Mouse (Mus musculus) myocyte (in vitro differentiated cells): ENCODE results near the gene Ciart. TPM values are rescaled to one million over a fixed set of nuclear protein-coding genes. Genes with fewer than 3 reads are reported as not detected.
"Not testable (repeated sequence)": the region's sequence is repeated elsewhere in the genome, so short reads cannot be mapped to it uniquely, and the experiment has no call there.

Experiments
- H3K27me3 ChIP-seq: one replicate; pipeline ENCODE4 v1.6.1; 2011; ENCODE audit not compliant: control insufficient read depth, insufficient read depth, insufficient read length
- H3K36me3 ChIP-seq: one replicate; pipeline ENCODE4 v1.6.1; 2011; ENCODE audit not compliant: control insufficient read depth, insufficient read depth
- H3K4me2 ChIP-seq: one replicate; pipeline ENCODE4 v1.6.1; 2011; ENCODE audit warnings: low read depth, control low read depth
- H3K4me3 ChIP-seq: one replicate; pipeline ENCODE4 v1.5.1; 2011; ENCODE audit warnings: mild to moderate bottlenecking, control low read depth, moderate library complexity
- H3K79me2 ChIP-seq: one replicate; pipeline ENCODE4 v1.6.1; 2011; ENCODE audit not compliant: control insufficient read depth, insufficient read depth
- H3ac ChIP-seq: one replicate; pipeline ENCODE4 v1.6.1; 2011; ENCODE audit not compliant: control insufficient read depth, insufficient read length
- CEBPB ChIP-seq: IDR thresholded peaks from 2 replicates; pipeline ENCODE4 v1.6.1; 2011; ENCODE audit warnings: mild to moderate bottlenecking, moderate library complexity; ENCODE audit not compliant: poor library complexity, insufficient read depth, severe bottlenecking
- E2F4 ChIP-seq: IDR thresholded peaks from one replicate; pipeline ENCODE4 v1.6.1; 2011; ENCODE audit warnings: mild to moderate bottlenecking, control low read depth, moderate library complexity; ENCODE audit not compliant: insufficient read depth
- MAX ChIP-seq: IDR thresholded peaks from one replicate; pipeline ENCODE4 v1.6.1; 2011; ENCODE audit warnings: low read depth, mild to moderate bottlenecking, control low read depth
- MYOD1 ChIP-seq, 3 experiments: IDR thresholded peaks; one replicate each; pipeline ENCODE4 v1.6.1; 2011; ENCODE audit warnings: control low read depth in 2 of 3, low read depth in 2 of 3, mild to moderate bottlenecking in 2 of 3, moderate library complexity in 1 of 3; ENCODE audit not compliant: insufficient read length in 2 of 3, control insufficient read depth in 1 of 3
- MYOG ChIP-seq, 3 experiments: IDR thresholded peaks; one replicate each; pipeline ENCODE4 v1.6.1; 2011; ENCODE audit warnings: control low read depth in 2 of 3, low read depth in 2 of 3, mild to moderate bottlenecking in 2 of 3; ENCODE audit not compliant: insufficient read length in 2 of 3, control insufficient read depth in 1 of 3, insufficient read depth in 1 of 3
- POLR2A ChIP-seq: IDR thresholded peaks from one replicate; pipeline ENCODE4 v1.6.1; 2011; ENCODE audit warnings: low read depth, mild to moderate bottlenecking, control low read depth, moderate library complexity; ENCODE audit not compliant: insufficient read length
- POLR2AphosphoS2 ChIP-seq: IDR thresholded peaks from one replicate; pipeline ENCODE4 v1.6.1; 2011; ENCODE audit warnings: low read depth, control low read depth; ENCODE audit not compliant: insufficient read length
- REST ChIP-seq: IDR thresholded peaks from one replicate; pipeline ENCODE4 v1.6.1; 2011; ENCODE audit warnings: mild to moderate bottlenecking, control low read depth, moderate library complexity; ENCODE audit not compliant: insufficient read depth, insufficient read length
- SRF ChIP-seq: IDR thresholded peaks from one replicate; pipeline ENCODE4 v1.6.1; 2011; ENCODE audit warnings: low read depth; ENCODE audit not compliant: control insufficient read depth, insufficient read length
- TCF12 ChIP-seq: IDR thresholded peaks from one replicate; pipeline ENCODE4 v1.6.1; 2011; ENCODE audit warnings: mild to moderate bottlenecking, control low read depth; ENCODE audit not compliant: poor library complexity, insufficient read depth, severe bottlenecking
- TCF3 ChIP-seq: IDR thresholded peaks from one replicate; pipeline ENCODE4 v1.6.1; 2011; ENCODE audit warnings: low read depth, control low read depth; ENCODE audit not compliant: insufficient read length
- USF1 ChIP-seq: IDR thresholded peaks from one replicate; pipeline ENCODE4 v1.6.1; 2011; ENCODE audit warnings: low read depth, mild to moderate bottlenecking, control low read depth, moderate library complexity
- polyA plus RNA-seq: library from polyadenylated mRNA; unstranded; fragments of >200 nt; fragmentation: generic; extraction: Trizol; gene quantifications from one replicate; pipeline ENCODE4 v1.2.1, GENCODE M21; 2012; ENCODE audit warnings: missing spikeins

The Ciart gene
- polyA plus RNA-seq, 1 experiment, result 22.4 TPM

DNA sequence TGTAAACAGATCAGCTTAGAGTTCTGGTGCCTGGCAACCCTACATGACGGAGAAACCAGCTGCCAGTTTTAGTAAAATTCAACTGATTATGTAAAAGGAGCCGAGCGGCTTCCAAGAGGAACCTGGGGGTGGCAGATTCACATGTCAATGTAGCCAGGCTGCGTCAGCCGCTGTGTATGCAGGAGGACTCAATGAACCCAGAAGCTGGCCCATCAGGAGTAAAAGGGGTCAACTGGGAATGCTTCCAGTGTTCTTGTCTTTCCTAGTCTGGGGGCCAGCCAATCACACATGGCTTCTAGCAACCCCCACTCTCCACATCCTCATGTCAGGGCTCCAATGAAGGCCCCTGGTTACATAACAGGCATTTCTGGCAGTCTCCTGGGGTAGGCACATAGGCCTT lies 17.0 kb downstream of the Ciart start:
- Histone ChIP-seq H3K4me3 (no peak overlapping the region), H3K36me3 (no peaks in the 10 kb centered on the region), H3K27me3 (no peaks in the 10 kb centered on the region), H3K79me2 (no peaks in the 10 kb centered on the region), H3ac (no peak overlapping the region), H3K4me2 (no peak overlapping the region)
- no peak for TF ChIP-seq TCF3
- TF ChIP-seq CEBPB, result no peak
- TF ChIP-seq MAX, result no peak
- TF ChIP-seq MYOG (IDR thresholded peaks at IDR 0.05; ENCODE audit: control insufficient read depth in 1 of 3, insufficient read depth in 1 of 3, insufficient read length in 2 of 3, low read depth in 2 of 3), result no peak
- TF ChIP-seq TCF12, result no peak
- TF ChIP-seq REST, result no peak
- no peak for TF ChIP-seq MYOD1 (IDR thresholded peaks at IDR 0.05; ENCODE audit: control insufficient read depth in 1 of 3, insufficient read length in 2 of 3, low read depth in 2 of 3)
- TF ChIP-seq E2F4, result no peak
- no peak for TF ChIP-seq POLR2A
- no peak for TF ChIP-seq POLR2AphosphoS2
- TF ChIP-seq USF1, result no peak
- TF ChIP-seq SRF, result no peak

DNA sequence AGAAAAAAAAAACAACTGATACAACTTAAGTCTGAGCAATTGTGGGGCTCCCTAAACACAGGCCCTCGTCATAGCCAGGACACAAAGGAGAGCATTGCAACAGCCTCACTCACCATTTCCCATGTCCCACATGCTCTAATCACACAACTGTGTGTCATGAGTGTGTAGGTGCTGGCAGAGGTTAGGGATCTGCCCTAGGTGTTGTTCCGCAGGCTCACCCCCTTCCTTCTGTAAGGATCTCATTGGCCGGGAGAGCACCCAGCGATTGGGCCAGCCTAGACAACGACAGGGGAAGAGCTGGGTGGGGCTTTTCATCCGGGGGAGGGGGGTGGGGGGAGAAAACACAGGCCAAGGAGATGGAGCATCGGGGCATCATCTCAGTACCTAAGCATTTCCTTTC lies 18.5 kb downstream of the Ciart start:
- Histone ChIP-seq H3ac (no peak overlapping the region), H3K36me3 (no peaks in the 10 kb centered on the region), H3K27me3 (no peaks in the 10 kb centered on the region), H3K4me3 (no peak overlapping the region), H3K79me2 (no peaks in the 10 kb centered on the region), H3K4me2 (no peak overlapping the region)
- TF ChIP-seq REST (no peak), E2F4 (no peak), MYOD1 (IDR thresholded peaks at IDR 0.05; ENCODE audit: control insufficient read depth in 1 of 3, insufficient read length in 2 of 3, low read depth in 2 of 3) (no peak), POLR2A (no peak), USF1 (no peak), POLR2AphosphoS2 (no peak), TCF12 (no peak)

DNA sequence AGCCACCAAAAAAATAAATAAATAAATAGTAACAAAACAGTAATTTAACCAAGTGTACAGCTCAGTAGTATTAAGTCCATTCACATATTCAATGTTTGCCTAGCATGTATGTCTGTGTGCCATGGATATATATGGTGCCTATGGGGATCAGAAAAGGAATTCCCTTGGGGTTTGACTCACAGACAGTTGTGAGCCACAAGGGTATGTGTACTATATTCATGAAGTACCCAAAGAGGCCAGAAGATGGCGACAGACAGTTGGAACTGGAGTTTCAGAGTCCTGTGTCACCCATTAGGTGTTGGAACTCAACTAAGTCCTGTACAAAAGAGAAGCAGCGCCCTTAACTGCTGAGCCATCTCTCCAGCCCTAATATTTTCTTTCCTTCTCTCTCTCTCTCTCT lies 20.3 kb downstream of the Ciart start:
- TF ChIP-seq POLR2AphosphoS2, result no peak
- no peak for TF ChIP-seq E2F4
- TF ChIP-seq SRF, result no peak
- no peak for TF ChIP-seq USF1
- no peak for TF ChIP-seq MYOG (IDR thresholded peaks at IDR 0.05; ENCODE audit: control insufficient read depth in 1 of 3, insufficient read depth in 1 of 3, insufficient read length in 2 of 3, low read depth in 2 of 3)
- no peak for TF ChIP-seq TCF12
- TF ChIP-seq MAX, result no peak
- no peak for TF ChIP-seq CEBPB
- no peak for TF ChIP-seq TCF3
- TF ChIP-seq REST, result no peak
- TF ChIP-seq POLR2A, result no peak
- no peak for TF ChIP-seq MYOD1 (IDR thresholded peaks at IDR 0.05; ENCODE audit: control insufficient read depth in 1 of 3, insufficient read length in 2 of 3, low read depth in 2 of 3)

DNA sequence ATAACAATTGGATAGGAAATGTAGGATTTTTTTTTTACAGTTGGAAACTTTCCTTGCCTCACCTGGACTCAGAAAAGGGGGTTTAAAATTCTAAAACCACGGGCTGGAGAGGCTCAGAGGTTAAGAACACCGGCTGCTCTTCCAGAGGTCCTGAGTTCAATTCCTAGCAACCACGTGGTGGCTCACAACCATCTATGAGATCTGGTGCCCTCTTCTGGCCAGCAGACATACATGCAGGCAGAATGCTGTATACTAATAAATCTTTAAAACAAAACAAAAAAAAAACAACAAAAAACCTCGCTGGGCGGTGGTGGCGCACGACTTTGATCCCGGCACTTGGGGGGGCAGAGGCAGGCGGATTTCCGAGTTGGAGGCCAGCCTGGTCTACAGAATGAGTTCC lies 20.8 kb downstream of the Ciart start:
- H3ac ChIP-seq, result no peak overlapping the region
- no peaks in the 10 kb centered on the region for H3K27me3 ChIP-seq
- H3K4me3 ChIP-seq, result no peak overlapping the region
- H3K36me3 ChIP-seq, result no peaks in the 10 kb centered on the region
- H3K4me2 ChIP-seq, result no peak overlapping the region
- TF ChIP-seq REST (no peak), USF1 (peak; percentile 10), E2F4 (no peak), MYOG (IDR thresholded peaks at IDR 0.05; ENCODE audit: control insufficient read depth in 1 of 3, insufficient read depth in 1 of 3, insufficient read length in 2 of 3, low read depth in 2 of 3) (no peak), TCF3 (no peak), MYOD1 (IDR thresholded peaks at IDR 0.05; ENCODE audit: control insufficient read depth in 1 of 3, insufficient read length in 2 of 3, low read depth in 2 of 3) (no peak)
- no peaks in the 10 kb centered on the region for H3K79me2 ChIP-seq

More for the DNA sequence above, 20.3 kb downstream of the Ciart start:
- Histone ChIP-seq H3K36me3 (no peaks in the 10 kb centered on the region), H3K4me3 (no peak overlapping the region), H3K4me2 (no peak overlapping the region), H3K27me3 (no peaks in the 10 kb centered on the region), H3K79me2 (no peaks in the 10 kb centered on the region), H3ac (no peak overlapping the region)

DNA sequence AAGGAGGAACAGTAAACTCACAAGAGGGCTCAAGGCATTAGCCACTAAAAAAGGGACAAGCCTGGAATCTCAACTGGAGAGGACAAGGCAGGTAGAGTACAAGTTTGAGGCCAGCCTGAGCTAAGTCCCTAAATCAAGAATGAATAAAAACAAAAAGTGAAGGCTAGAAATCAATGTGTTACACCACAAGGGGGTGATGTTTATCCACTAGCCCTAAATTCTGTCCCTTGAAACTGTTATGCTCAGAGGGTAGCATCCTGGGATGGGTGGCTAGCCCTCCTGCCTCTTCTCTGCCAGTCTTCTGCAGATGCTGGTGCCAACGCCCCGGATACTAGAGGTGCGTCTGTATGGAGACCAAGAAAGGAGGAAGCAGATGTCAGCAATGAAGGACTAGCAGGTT lies 21.7 kb downstream of the Ciart start:
- Histone ChIP-seq H3K4me3 (no peak overlapping the region), H3K79me2 (peaks cover 2% of the 10 kb centered on the region), H3K27me3 (no peaks in the 10 kb centered on the region), H3K4me2 (no peak overlapping the region), H3K36me3 (no peaks in the 10 kb centered on the region), H3ac (no peak overlapping the region)
- TF ChIP-seq MYOG (IDR thresholded peaks at IDR 0.05; ENCODE audit: control insufficient read depth in 1 of 3, insufficient read depth in 1 of 3, insufficient read length in 2 of 3, low read depth in 2 of 3) (no peak), TCF12 (no peak), REST (no peak), MAX (no peak), SRF (no peak), MYOD1 (IDR thresholded peaks at IDR 0.05; ENCODE audit: control insufficient read depth in 1 of 3, insufficient read length in 2 of 3, low read depth in 2 of 3) (no peak), CEBPB (no peak), POLR2AphosphoS2 (no peak)

DNA sequence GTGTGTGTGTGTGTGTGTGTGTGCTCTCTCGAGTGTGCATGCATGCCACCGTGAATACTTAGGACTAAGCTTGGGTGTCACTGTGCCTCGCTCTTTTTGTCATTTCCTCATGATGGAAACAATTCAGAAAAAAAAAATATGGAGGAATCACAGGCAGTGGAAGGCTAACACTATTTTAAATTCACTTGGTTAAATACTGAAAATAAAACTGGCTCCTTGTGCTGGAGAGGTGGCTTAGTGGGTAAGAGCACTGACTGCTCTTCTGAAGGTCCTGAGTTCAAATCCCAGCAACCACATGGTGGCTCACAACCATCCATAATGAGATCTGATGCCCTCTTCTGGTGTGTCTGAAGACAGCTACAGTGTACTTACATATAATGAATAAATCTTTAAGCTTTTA lies 23.8 kb downstream of the Ciart start:
- H3K27me3 ChIP-seq, H3K4me3 ChIP-seq, H3K4me2 ChIP-seq, H3K36me3 ChIP-seq, H3ac ChIP-seq: not testable (repeated sequence)
- peaks cover 20% of the 10 kb centered on the region for H3K79me2 ChIP-seq

DNA sequence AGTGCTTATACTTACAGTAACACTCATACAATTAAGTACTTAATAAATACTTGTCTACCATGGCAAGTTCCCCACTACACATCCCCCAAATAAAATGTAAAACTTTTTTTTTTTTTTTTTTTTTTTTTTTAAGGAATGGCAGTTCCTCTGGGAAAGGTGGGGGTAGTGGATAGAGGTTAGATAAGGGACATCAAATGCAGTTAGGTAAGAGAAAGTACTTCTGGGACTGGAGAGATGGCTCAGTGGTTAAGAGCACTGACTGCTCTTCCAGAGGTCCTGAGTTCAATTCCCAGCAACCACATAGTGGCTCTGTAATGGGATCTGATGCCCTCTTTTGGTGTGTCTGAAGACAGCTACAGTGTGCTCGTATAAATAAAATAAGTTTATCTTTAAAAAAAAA lies 25.0 kb downstream of the Ciart start:
- peaks cover 14% of the 10 kb centered on the region for H3K36me3 ChIP-seq
- H3K4me2 ChIP-seq, H3ac ChIP-seq, H3K4me3 ChIP-seq, H3K27me3 ChIP-seq: not testable (repeated sequence)
- H3K79me2 ChIP-seq, result peaks cover 20% of the 10 kb centered on the region
